Mouse (Mus musculus) B cell, adult (primary cell): ENCODE data around the gene Ppp2r3d. TPM values are rescaled to one million over a fixed set of nuclear protein-coding genes. Genes with fewer than 3 reads are reported as not detected.

Source experiments
- total RNA-seq: library from RNA; stranded (reverse); gene quantifications from 4 replicates; pipeline ENCODE4 v1.2.4, GENCODE M21; 2023; ENCODE audit not compliant: inconsistent age

The Ppp2r3d gene
- total RNA-seq: 364 to 405 TPM (median 393 TPM) in 4 replicates

DNA sequence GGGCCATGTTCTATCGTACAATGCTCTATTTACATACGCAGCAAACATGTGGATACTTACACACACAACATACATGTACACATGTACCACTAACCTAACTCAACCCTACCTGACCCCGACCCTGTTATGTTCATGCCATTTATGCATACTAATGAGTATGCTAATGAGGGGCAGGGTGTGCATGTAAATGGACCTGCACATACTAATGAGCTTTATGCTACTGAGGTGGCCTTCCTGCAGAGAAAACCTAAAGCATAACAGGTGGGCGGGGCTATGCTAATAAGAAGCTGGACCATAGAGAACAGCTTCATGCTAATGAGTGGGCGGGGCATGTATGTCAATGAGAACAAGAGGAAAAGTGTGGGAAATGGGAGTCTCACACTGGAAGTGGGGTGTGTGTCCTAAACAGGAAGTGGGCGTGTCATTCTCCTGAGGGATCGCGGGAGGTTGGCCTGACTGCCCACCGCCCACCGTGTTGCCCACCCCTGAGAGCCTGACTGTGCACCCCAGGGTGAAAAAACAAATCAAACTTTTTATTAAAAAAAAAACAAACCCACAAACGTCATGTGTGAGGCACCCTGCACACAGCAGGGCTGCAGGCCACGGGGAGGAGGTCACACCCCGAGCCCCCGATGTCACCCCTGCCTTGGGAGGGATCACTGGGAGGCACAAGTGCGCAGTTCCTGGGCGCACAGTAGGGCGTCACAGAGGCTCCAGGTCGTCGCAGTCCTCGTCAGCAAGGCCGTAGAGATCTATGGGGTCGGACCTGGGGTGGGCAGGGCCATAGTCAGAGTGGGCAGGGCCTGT is at the start of gene Ppp2r3d:
Ppp2r3d (minus strand) TSS at position 803 of the 807 bp plus-strand sequence.

DNA sequence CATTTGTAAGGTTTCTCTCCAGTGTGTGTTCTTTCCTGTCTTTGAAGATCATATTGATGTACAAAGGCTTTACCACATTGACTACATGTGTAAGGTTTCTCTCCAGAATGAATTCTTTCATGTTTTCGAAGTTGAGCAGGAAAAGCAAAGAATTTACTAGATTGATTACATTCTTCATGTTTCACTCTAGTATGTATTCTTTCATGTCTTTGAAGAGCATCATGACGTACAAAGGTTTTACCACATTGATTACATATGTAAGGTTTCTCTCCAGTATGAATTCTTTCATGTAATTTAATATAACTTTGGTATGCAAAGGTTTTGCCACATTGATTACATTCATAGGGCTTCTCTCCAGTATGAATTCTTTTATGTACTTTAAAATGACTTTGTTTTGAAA is 17.0 kb upstream of the Ppp2r3d start, which contains the start of gene Gm21836:
Gm21836 (minus strand) TSS at position 101 of the 400 bp plus-strand sequence.

Other genes starting within 250 kb of the Ppp2r3d start
- 23.3 to 26.5 TPM (median 24.4 TPM) in 4 replicates for gene 2010315B03Rik, start 164.2 kb downstream of the Ppp2r3d start, total RNA-seq
- gene Gm21836, start 16.9 kb upstream of the Ppp2r3d start, total RNA-seq: not detected in 4 replicates